Comparison of ENCODE assay signal across 30 mouse cellular contexts in the genomic region with DNA sequence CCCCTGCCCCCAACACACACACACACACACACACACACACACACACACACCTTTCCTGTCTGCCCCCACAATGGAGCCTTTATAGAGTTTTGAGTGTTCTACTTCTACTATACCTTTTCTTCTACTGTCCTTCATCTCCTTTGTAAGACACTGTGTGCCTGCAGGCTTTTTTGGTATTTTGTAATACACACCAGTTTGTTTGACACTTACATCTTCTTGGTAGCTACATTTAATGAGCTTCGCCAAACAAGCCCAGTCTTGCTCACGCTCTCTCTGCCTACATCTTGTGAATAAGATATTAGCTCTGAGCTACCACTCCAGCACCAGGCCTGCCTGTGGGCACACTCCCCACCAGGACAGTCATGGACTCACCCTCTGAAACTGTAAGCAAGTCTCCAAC.
"Had no signal": no experiment of that assay in that cellular context is flagged by ENCODE, and none has a peak within 500 bp of the region (broad histone marks: within the 10 kb centered on the region; RNA-seq: fewer than 3 reads in every experiment).

No protein-coding gene starts in this region.

- H3K4me3 ChIP-seq: left cerebral cortex, adult 2 months; limb, embryonic 10.5 days; limb, embryonic 12.5 days; limb, embryonic 13.5 days; limb, embryonic 15.5 days; liver, embryonic 12.5 days; liver, embryonic 13.5 days; liver, embryonic 15.5 days; lung, embryonic 15.5 days; megakaryocyte, embryonic 14.5 days; midbrain, embryonic 12.5 days; midbrain, embryonic 13.5 days; midbrain, embryonic 15.5 days; myocyte had no signal

- H3K27ac ChIP-seq: left cerebral cortex, adult 2 months; limb, embryonic 10.5 days; limb, embryonic 12.5 days; limb, embryonic 13.5 days; limb, embryonic 15.5 days; liver, embryonic 12.5 days; liver, embryonic 13.5 days; liver, embryonic 14.5 days; liver, embryonic 15.5 days; lung, embryonic 15.5 days; macrophage; midbrain, embryonic 12.5 days; midbrain, embryonic 13.5 days; midbrain, embryonic 15.5 days had no signal

- ATAC-seq: liver, embryonic 12.5 days; liver, postnatal 0 days; lung, postnatal 0 days; midbrain, embryonic 13.5 days; midbrain, embryonic 15.5 days; midbrain, embryonic 16.5 days had no signal

- H3K9ac ChIP-seq: limb, embryonic 12.5 days; limb, embryonic 13.5 days; limb, embryonic 15.5 days; liver, embryonic 12.5 days; liver, embryonic 13.5 days; liver, embryonic 14.5 days; liver, embryonic 15.5 days; liver, postnatal 0 days; lung, embryonic 14.5 days; lung, embryonic 15.5 days; midbrain, embryonic 12.5 days; midbrain, embryonic 13.5 days; midbrain, embryonic 15.5 days had no signal

- H3K4me1 ChIP-seq: limb, embryonic 10.5 days; limb, embryonic 12.5 days; limb, embryonic 15.5 days; midbrain, embryonic 12.5 days had no signal

- H3K27me3 ChIP-seq: limb, embryonic 12.5 days; limb, embryonic 13.5 days; limb, embryonic 15.5 days; liver, embryonic 12.5 days; liver, embryonic 13.5 days; liver, embryonic 15.5 days; lung, embryonic 15.5 days; megakaryocyte, embryonic 14.5 days; midbrain, embryonic 12.5 days; midbrain, embryonic 13.5 days; midbrain, embryonic 15.5 days had no signal

- DNase-seq: left cerebral cortex, postnatal 4 days; liver; liver, embryonic 13.5 days; liver, postnatal 0 days; lung, adult 18-20 months; lung, adult 2 months; lung, embryonic 14.5 days; lung, postnatal 10 days; lung, postnatal 14 days; lung, postnatal 36 days; lung, postnatal 4 days; midbrain, embryonic 14.5 days had no signal

- H3K4me2 ChIP-seq: limb, embryonic 12.5 days; limb, embryonic 13.5 days; limb, embryonic 15.5 days; liver, embryonic 11.5 days; liver, embryonic 12.5 days; liver, embryonic 13.5 days; liver, embryonic 15.5 days; lung, embryonic 14.5 days; lung, embryonic 15.5 days; midbrain, embryonic 12.5 days; midbrain, embryonic 13.5 days; midbrain, embryonic 15.5 days had no signal
